Mouse (Mus musculus) layer of hippocampus, adult 2 months (tissue): ENCODE data around the gene Olfr310. TPM values are rescaled to one million over a fixed set of nuclear protein-coding genes. Genes with fewer than 3 reads are reported as not detected.

Experiments used
- DNase-seq, 2 experiments: peaks; one replicate each; pipeline ENCODE4 v3.0.0; 2022; ENCODE audit warnings: low spot score in 2 of 2
- H3K27ac ChIP-seq: fragments of 200-600 bp; 2 replicates; pipeline ENCODE4 v1.8.1; 2022
- H3K4me3 ChIP-seq: fragments of 200-600 bp; 2 replicates; pipeline ENCODE4 v1.8.1; 2022; ENCODE audit warnings: mild to moderate bottlenecking
- CTCF ChIP-seq: fragments of 200-600 bp; conservative IDR thresholded peaks from 2 replicates; pipeline ENCODE4 v1.8.1; 2022; ENCODE audit warnings: antibody characterized with exemption, mild to moderate bottlenecking, moderate library complexity
- long read RNA-seq, 2 experiments: library from polyadenylated mRNA; stranded (forward); transcript quantifications; one replicate each; pipeline ENCODE4 v2.0.0; 2021; ENCODE audit warnings: borderline mapping rate in 2 of 2
- microRNA-seq, 2 experiments: library from miRNA; unstranded; fragments of <30 nt; microRNA quantifications; one replicate each; pipeline ENCODE4 v1.2.0; 2021
- total RNA-seq, 2 experiments: library from RNA; stranded (reverse); gene quantifications; 2 replicates each; pipeline ENCODE4 v1.2.3; 2021

The Olfr310 gene
- not detected for total RNA-seq
- long read RNA-seq, experiment 1 = 0 reads
- long read RNA-seq, experiment 2 = 0 reads

DNA sequence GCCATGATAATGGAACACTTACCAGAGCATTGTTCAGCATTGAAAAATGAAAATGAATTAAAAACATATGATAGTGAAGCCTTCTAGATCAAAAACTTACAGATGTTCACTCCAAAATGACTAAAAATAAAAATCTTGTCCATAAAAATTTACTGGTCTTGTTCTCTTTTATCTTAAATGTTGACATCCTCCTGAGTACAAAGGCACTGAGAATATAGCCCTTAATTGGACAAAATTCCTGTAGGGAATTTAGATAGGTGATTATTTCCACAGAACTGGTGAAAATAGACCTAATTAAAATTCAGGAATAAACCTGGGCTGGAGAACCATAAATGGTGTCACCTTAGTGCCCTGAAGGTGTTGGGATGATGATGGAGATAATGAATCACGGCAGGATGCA lies at the start of gene Olfr310:
Olfr310 (minus strand) TSS at position 101 of the 400 bp plus-strand sequence.
- DNase-seq = no peak
- no peak for TF ChIP-seq CTCF
- Histone ChIP-seq H3K4me3 (no peak within 1 kb of the TSS), H3K27ac (no peak within 1 kb of the TSS)

DNA sequence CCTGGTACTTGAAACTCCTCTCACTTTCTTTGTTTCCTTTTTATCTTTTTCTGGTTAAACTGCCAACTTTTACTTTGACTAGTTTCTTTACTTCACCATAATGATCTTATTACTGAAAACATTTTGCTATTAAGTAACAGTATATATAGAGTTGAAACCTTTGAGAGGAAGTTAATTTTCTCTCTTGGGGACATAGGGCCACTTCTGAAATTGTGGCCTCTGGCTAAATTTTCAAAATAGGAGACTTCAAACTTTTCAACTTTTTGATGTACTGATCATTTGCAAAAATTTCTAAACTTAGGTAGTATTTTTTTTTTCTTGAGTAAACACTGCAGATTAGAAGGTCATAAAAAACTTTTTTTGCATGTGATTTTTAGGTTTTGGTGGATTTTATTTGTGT lies 48.6 kb upstream of the Olfr310 start, which contains the start of gene Olfr308:
Olfr308 (minus strand) TSS at position 101 of the 400 bp plus-strand sequence.
- Histone ChIP-seq H3K4me3 (no peak within 1 kb of the TSS), H3K27ac (no peak within 1 kb of the TSS)
- TF ChIP-seq CTCF = no peak
- DNase-seq = no peak

DNA sequence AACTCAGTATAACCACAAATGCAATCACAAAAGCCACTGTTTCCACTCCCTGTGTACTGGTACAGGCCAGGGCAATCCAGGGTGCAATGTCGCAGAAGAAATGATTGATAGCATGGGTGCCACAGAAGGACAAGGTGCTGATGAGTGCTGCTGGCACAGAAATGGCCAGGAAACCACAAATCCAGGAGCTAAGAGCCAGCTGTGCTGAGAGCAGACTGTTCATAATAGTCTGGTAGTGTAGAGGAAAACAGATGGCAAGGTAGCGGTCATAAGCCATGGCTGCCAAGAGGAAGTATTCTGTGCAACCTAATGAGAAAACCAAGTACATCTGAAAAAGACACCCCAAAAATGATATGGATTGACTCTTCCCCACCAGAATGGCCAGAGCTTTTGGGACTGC lies 44.4 kb upstream of the Olfr310 start:
- Histone ChIP-seq H3K27ac (no peak overlapping the region), H3K4me3 (no peak overlapping the region)
- no peak for DNase-seq
- TF ChIP-seq CTCF = no peak

DNA sequence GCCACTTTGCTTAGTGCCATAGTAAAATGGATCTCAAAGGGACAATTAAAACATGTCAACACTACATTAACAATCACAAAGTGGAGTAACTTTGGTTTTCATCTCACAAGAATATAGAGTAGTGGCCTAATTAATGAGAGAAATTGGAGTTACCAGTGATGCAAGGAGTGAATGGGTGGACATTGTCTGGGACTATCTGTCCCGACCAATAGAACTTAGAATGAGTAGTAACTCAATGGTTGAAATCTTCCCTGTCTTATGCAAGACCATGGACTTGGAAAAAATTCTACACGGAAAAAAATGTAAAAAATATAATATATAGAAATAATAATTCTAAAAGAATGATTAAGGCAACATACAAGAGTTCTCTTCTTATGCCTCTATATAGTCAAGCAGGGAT lies 36.6 kb upstream of the Olfr310 start, which contains the start of gene Olfr309:
Olfr309 (minus strand) TSS at position 101 of the 400 bp plus-strand sequence.
- no peak for DNase-seq
- Histone ChIP-seq H3K4me3 (no peak within 1 kb of the TSS), H3K27ac (no peak within 1 kb of the TSS)
- no peak for TF ChIP-seq CTCF

DNA sequence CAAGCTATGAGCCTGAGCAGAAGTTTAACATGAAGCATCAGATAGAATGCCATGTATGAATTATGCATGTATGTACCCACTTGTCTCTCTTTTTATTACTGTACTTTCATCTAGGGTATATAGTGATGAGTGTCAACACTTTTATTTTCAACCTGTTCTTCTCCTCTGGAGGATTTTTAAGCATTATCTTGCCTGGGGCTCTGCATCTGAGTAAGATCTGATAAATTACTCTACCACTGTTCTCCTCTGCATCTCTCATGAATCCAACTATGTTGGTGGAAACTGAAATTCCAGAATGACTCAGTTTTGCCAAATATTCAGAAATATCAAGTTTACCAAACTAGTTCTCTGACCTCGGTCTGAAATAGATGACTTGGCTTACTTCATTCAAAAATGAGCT lies 30.8 kb downstream of the Olfr310 start, which contains the start of gene Vmn2r76:
Vmn2r76 (minus strand) TSS at position 101 of the 400 bp plus-strand sequence.
- TF ChIP-seq CTCF = no peak
- no peak within 1 kb of the TSS for H3K27ac ChIP-seq
- H3K4me3 ChIP-seq = no peak within 1 kb of the TSS
- no peak for DNase-seq

Small RNA genes lying within 50 kb of the gene (microRNA-seq; reads per million reads assigned to microRNA genes)
- gene Gm23192 = 0 reads per million in 2 experiments

Other genes with a start within 250 kb of the Olfr310 start
- not detected for gene Vmn2r75, start 105.4 kb downstream of the Olfr310 start, total RNA-seq
- not detected for gene Vmn2r76, start 30.9 kb downstream of the Olfr310 start, total RNA-seq
- gene Olfr309, start 36.5 kb upstream of the Olfr310 start, total RNA-seq = not detected
- gene Olfr308, start 48.5 kb upstream of the Olfr310 start, total RNA-seq = not detected
- not detected for gene Olfr307, start 60.4 kb upstream of the Olfr310 start, total RNA-seq
- gene Olfr305, start 89.8 kb upstream of the Olfr310 start, total RNA-seq = not detected
- not detected for gene Olfr304, start 109.5 kb upstream of the Olfr310 start, total RNA-seq
- gene Olfr303, start 120.6 kb upstream of the Olfr310 start, total RNA-seq = not detected
- not detected for gene Olfr301, start 126.7 kb upstream of the Olfr310 start, total RNA-seq
- gene Olfr299, start 182.7 kb upstream of the Olfr310 start, total RNA-seq = not detected
- gene Olfr298, start 215.3 kb upstream of the Olfr310 start, total RNA-seq = not detected
- gene Olfr297, start 242.8 kb upstream of the Olfr310 start, total RNA-seq = not detected